Mouse (Mus musculus) stomach, postnatal 0 days (tissue): ENCODE results near the gene Olfr91.

Experiments
- CTCF ChIP-seq: IDR thresholded peaks from 2 replicates; pipeline ENCODE4 v1.5.1; 2016; ENCODE audit warnings: antibody characterized with exemption, low read depth, mild to moderate bottlenecking, moderate library complexity
- EP300 ChIP-seq: optimal IDR thresholded peaks from 2 replicates; pipeline ENCODE3; 2016; ENCODE audit warnings: antibody characterized with exemption

- TF ChIP-seq CTCF (no peak), EP300 (no peak)
Measured at GRCm38 (mm10) chr17:37098178-37098577, at the start of gene Olfr91.
